Mouse (Mus musculus): ENCODE results near the gene Mamdc2. TPM values are rescaled to one million over a fixed set of nuclear protein-coding genes. Genes with fewer than 3 reads are reported as not detected.

Mamdc2 gene
- polyA plus RNA-seq, 1 experiment from 2014 or later: 3.9 TPM

GRCm38 (mm10) chr19:23376536-23377201 is 71.6 kb downstream of the Mamdc2 start:
- H3K36me3 ChIP-seq (ENCODE audit: control insufficient read depth, insufficient read depth, low read length): no peaks in the 10 kb centered on the region
- no peaks in the 10 kb centered on the region for H3K9me3 ChIP-seq (ENCODE audit: control insufficient read depth, low read length)
- TF ChIP-seq CTCF (IDR thresholded peaks at IDR 0.05; ENCODE audit: low read depth) (no peak), EP300 (optimal IDR thresholded peaks at IDR 0.05) (no peak)
- DNase-seq (ENCODE audit: low spot score) (no peak), ATAC-seq (ENCODE audit: low FRiP score, low TSS enrichment) (no peak)
- no peak overlapping the region for H3K4me2 ChIP-seq (replicated peaks; ENCODE audit: low read depth)
- 59% methylated on average over 11 of the region's 11 CpGs for WGBS
- H3K27ac ChIP-seq (replicated peaks): no peak overlapping the region
- H3K9ac ChIP-seq (ENCODE audit: low read length): no peak overlapping the region
- H3K27me3 ChIP-seq (ENCODE audit: control insufficient read depth, insufficient read depth, low read length): no peaks in the 10 kb centered on the region
- no peaks in the 10 kb centered on the region for H3K4me1 ChIP-seq (replicated peaks; ENCODE audit: control insufficient read depth, insufficient read depth)
- no peak overlapping the region for H3K4me3 ChIP-seq (ENCODE audit: low read depth, low read length)

GRCm38 (mm10) chr19:23374941-23375656 is 73.1 kb downstream of the Mamdc2 start:
- WGBS: 76% methylated on average over 7 of the region's 7 CpGs
- TF ChIP-seq CTCF (IDR thresholded peaks at IDR 0.05; ENCODE audit: low read depth) (no peak), EP300 (optimal IDR thresholded peaks at IDR 0.05) (no peak)
- Histone ChIP-seq H3K4me2 (replicated peaks; ENCODE audit: low read depth) (no peak overlapping the region), H3K27me3 (ENCODE audit: control insufficient read depth, insufficient read depth, low read length) (no peaks in the 10 kb centered on the region), H3K4me3 (ENCODE audit: low read depth, low read length) (no peak overlapping the region), H3K27ac (replicated peaks) (no peak overlapping the region), H3K9ac (ENCODE audit: low read length) (no peak overlapping the region), H3K4me1 (replicated peaks; ENCODE audit: control insufficient read depth, insufficient read depth) (no peaks in the 10 kb centered on the region), H3K9me3 (ENCODE audit: control insufficient read depth, low read length) (no peaks in the 10 kb centered on the region), H3K36me3 (ENCODE audit: control insufficient read depth, insufficient read depth, low read length) (no peaks in the 10 kb centered on the region)
- ATAC-seq (ENCODE audit: low FRiP score, low TSS enrichment) (no peak), DNase-seq (ENCODE audit: low spot score) (no peak)

DNA sequence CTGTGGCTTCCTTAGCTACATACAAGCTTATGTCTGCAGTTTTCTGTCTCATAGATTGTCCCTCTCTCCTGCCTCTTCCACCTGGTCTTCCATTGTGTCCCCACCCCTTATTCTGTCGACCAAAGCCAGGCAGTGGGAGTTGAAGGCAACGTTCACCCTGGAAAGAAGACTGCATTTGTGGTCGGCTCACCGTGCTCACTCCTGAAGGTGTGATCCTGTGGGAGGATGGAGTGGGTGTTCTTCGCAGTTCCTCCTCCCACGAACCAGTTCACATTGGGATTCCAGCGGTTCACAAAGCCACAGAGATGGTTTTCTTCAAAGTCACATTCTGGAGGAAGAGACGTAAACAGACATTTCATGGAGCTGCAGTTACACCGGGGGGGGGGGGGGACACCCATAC is 74.5 kb downstream of the Mamdc2 start:
- 66% methylated on average over 9 of the region's 9 CpGs for WGBS
- no peak overlapping the region for H3K27ac ChIP-seq (replicated peaks)
- TF ChIP-seq CTCF (IDR thresholded peaks at IDR 0.05; ENCODE audit: low read depth) (no peak), EP300 (optimal IDR thresholded peaks at IDR 0.05) (no peak)
- DNase-seq (ENCODE audit: low spot score) (no peak), ATAC-seq (ENCODE audit: low FRiP score, low TSS enrichment) (no peak)
- H3K9me3 ChIP-seq (ENCODE audit: control insufficient read depth, low read length): no peaks in the 10 kb centered on the region
- H3K4me2 ChIP-seq (replicated peaks; ENCODE audit: low read depth): no peak overlapping the region
- no peak overlapping the region for H3K9ac ChIP-seq (ENCODE audit: low read length)
- no peaks in the 10 kb centered on the region for H3K36me3 ChIP-seq (ENCODE audit: control insufficient read depth, insufficient read depth, low read length)
- H3K4me1 ChIP-seq (replicated peaks; ENCODE audit: control insufficient read depth, insufficient read depth): no peaks in the 10 kb centered on the region
- no peak overlapping the region for H3K4me3 ChIP-seq (ENCODE audit: low read depth, low read length)
- no peaks in the 10 kb centered on the region for H3K27me3 ChIP-seq (ENCODE audit: control insufficient read depth, insufficient read depth, low read length)

DNA sequence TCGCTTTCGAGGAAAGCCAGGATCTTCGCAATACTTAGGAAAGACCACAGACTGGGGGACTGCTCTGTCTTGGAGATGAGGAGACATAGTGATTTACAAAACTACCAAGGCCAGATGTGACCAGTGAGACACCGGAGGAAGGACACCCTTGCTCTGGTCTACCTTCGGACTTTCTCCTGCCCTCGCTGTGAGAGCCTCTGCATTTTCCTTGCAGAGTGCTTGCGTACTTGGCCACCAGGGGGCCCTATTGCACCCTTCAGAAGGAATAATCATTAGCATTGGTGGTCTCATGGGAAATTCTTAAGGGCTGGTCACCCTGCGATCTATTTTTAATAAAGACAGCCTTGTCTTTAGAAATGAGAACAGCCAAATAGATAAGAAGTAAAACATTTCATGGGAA is 75.0 kb downstream of the Mamdc2 start:
- 48% methylated on average over 8 of the region's 8 CpGs for WGBS
- no peak overlapping the region for H3K9ac ChIP-seq (ENCODE audit: low read length)
- peak; percentile 55 for DNase-seq (ENCODE audit: low spot score)
- ATAC-seq (ENCODE audit: low FRiP score, low TSS enrichment): no peak
- no peaks in the 10 kb centered on the region for H3K9me3 ChIP-seq (ENCODE audit: control insufficient read depth, low read length)
- no peaks in the 10 kb centered on the region for H3K36me3 ChIP-seq (ENCODE audit: control insufficient read depth, insufficient read depth, low read length)
- no peak for TF ChIP-seq EP300 (optimal IDR thresholded peaks at IDR 0.05)
- TF ChIP-seq CTCF (IDR thresholded peaks at IDR 0.05; ENCODE audit: low read depth): peak; percentile 92
- no peaks in the 10 kb centered on the region for H3K4me1 ChIP-seq (replicated peaks; ENCODE audit: control insufficient read depth, insufficient read depth)
- H3K4me2 ChIP-seq (replicated peaks; ENCODE audit: low read depth): no peak overlapping the region
- H3K27ac ChIP-seq (replicated peaks): no peak overlapping the region
- H3K27me3 ChIP-seq (ENCODE audit: control insufficient read depth, insufficient read depth, low read length): no peaks in the 10 kb centered on the region
- no peak overlapping the region for H3K4me3 ChIP-seq (ENCODE audit: low read depth, low read length)

DNA sequence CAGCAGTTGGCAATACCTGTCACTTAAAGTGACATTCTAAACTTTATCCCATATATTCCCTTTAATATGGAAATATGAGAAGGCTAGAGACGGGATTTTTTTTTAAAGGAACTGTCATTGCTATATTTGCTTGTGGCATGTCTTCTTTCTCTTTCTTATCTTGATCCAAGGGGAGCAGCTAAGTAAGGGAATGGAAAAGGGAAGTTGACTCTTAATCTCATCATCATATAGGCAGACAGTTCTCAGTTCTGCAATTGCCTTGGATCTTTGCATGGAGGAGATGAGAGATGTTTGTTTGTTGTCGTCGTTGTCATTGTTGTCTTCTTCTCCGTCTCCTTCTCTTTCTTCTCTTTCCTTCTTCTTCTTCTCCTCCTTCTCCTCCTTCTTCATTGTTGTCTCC is 79.0 kb downstream of the Mamdc2 start:
- Histone ChIP-seq H3K27ac (replicated peaks) (no peak overlapping the region), H3K9me3 (ENCODE audit: control insufficient read depth, low read length) (no peaks in the 10 kb centered on the region), H3K4me2 (replicated peaks; ENCODE audit: low read depth) (no peak overlapping the region), H3K4me1 (replicated peaks; ENCODE audit: control insufficient read depth, insufficient read depth) (no peaks in the 10 kb centered on the region), H3K9ac (ENCODE audit: low read length) (no peak overlapping the region), H3K36me3 (ENCODE audit: control insufficient read depth, insufficient read depth, low read length) (no peaks in the 10 kb centered on the region), H3K27me3 (ENCODE audit: control insufficient read depth, insufficient read depth, low read length) (no peaks in the 10 kb centered on the region), H3K4me3 (ENCODE audit: low read depth, low read length) (no peak overlapping the region)
- DNase-seq (ENCODE audit: low spot score) (no peak), ATAC-seq (ENCODE audit: low FRiP score, low TSS enrichment) (no peak)
- no peak for TF ChIP-seq EP300 (optimal IDR thresholded peaks at IDR 0.05)
- TF ChIP-seq CTCF (IDR thresholded peaks at IDR 0.05; ENCODE audit: low read depth): no peak
- WGBS: 85% methylated on average over 4 of the region's 4 CpGs

DNA sequence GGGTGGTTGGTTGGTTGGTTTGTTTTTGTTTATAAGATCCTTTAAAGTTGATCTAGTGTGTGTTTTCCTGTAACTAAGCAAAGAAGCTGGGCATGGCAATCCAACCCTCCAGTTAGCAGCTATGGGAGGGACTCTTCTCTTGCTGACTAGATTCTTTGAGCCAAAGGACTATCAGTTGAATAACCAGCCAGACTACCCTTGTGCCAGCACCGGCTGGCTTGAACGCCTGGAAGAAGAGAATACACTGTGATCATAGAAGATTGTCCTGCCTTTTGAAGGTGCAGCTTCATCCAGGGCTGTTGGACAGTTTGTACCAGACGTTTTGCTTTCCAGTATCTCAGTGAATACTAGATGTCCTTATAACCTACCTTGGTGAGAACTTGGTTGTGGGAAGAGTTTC is 86.2 kb downstream of the Mamdc2 start:
- Histone ChIP-seq H3K4me1 (replicated peaks; ENCODE audit: control insufficient read depth, insufficient read depth) (no peaks in the 10 kb centered on the region), H3K27ac (replicated peaks) (no peak overlapping the region), H3K4me2 (replicated peaks; ENCODE audit: low read depth) (no peak overlapping the region), H3K4me3 (ENCODE audit: low read depth, low read length) (no peak overlapping the region), H3K36me3 (ENCODE audit: control insufficient read depth, insufficient read depth, low read length) (no peaks in the 10 kb centered on the region), H3K9ac (ENCODE audit: low read length) (no peak overlapping the region), H3K27me3 (ENCODE audit: control insufficient read depth, insufficient read depth, low read length) (no peaks in the 10 kb centered on the region), H3K9me3 (ENCODE audit: control insufficient read depth, low read length) (no peaks in the 10 kb centered on the region)
- DNase-seq (ENCODE audit: low spot score) (no peak), ATAC-seq (ENCODE audit: low FRiP score, low TSS enrichment) (no peak)
- 77% methylated on average over 3 of the region's 3 CpGs for WGBS
- TF ChIP-seq EP300 (optimal IDR thresholded peaks at IDR 0.05) (no peak), CTCF (IDR thresholded peaks at IDR 0.05; ENCODE audit: low read depth) (no peak)
